Mouse (Mus musculus): ENCODE data around the gene Trp53i13. TPM values are rescaled to one million over a fixed set of nuclear protein-coding genes. Genes with fewer than 3 reads are reported as not detected.
A peak's percentile ranks its signal among the peaks of the same experiment; 100 is the strongest.

Gene Trp53i13
- total and polyA plus RNA-seq, 2 experiments from 2014 or later, result 7.5 to 11.5 TPM

GRCm38 (mm10) chr11:77514832-77515636 is 746 bp downstream of the Trp53i13 start, which contains the start of gene Abhd15:
Abhd15 (plus strand) TSS chr11:77515121.
- Histone ChIP-seq H3K27me3 (ENCODE audit: insufficient read depth, low read length) (peaks cover 13% of the 10 kb centered on the region; the same call in 1 of the 2 replicates), H3K4me3 (ENCODE audit: low read depth, low read length) (peak within 1 kb of the TSS; percentile 46), H3K9ac (replicated peaks; ENCODE audit: low read length, poor library complexity, severe bottlenecking) (peak within 1 kb of the TSS; percentile 42), H3K27ac (ENCODE audit: low read depth, low read length) (no peak within 1 kb of the TSS), H3K4me1 (ENCODE audit: insufficient read depth, low read length) (peaks cover 12% of the 10 kb centered on the region), H3K36me3 (ENCODE audit: insufficient read depth, low read length) (no peaks in the 10 kb centered on the region), H3K4me2 (ENCODE audit: low read depth, low read length, poor library complexity, severe bottlenecking) (peak within 1 kb of the TSS; percentile 86), H3K9me3 (ENCODE audit: low read length) (no peaks in the 10 kb centered on the region)
- ATAC-seq (ENCODE audit: low FRiP score), result peak; percentile 61
- peak; percentile 75 for DNase-seq (ENCODE audit: low spot score)
- WGBS, result under 1% methylated on average over 62 of the region's 72 CpGs
- peak; percentile 27; the same call in 1 of the 2 replicates for TF ChIP-seq CTCF (IDR thresholded peaks at IDR 0.05)

GRCm38 (mm10) chr11:77514281-77514831 is 1.4 kb downstream of the Trp53i13 start:
- no peak overlapping the region for H3K27ac ChIP-seq (ENCODE audit: low read depth, low read length)

GRCm38 (mm10) chr11:77513811-77514170 is 2.0 kb downstream of the Trp53i13 start:
- Histone ChIP-seq H3K9ac (replicated peaks; ENCODE audit: low read length, poor library complexity, severe bottlenecking) (no peak overlapping the region), H3K27me3 (ENCODE audit: insufficient read depth, low read length) (peaks cover 13% of the 10 kb centered on the region; the same call in 1 of the 2 replicates), H3K4me1 (ENCODE audit: insufficient read depth, low read length) (peaks cover 12% of the 10 kb centered on the region), H3K4me2 (ENCODE audit: low read depth, low read length, poor library complexity, severe bottlenecking) (peak overlapping the region; percentile 97), H3K36me3 (ENCODE audit: insufficient read depth, low read length) (no peaks in the 10 kb centered on the region), H3K9me3 (ENCODE audit: low read length) (no peaks in the 10 kb centered on the region), H3K4me3 (ENCODE audit: low read depth, low read length) (peak overlapping the region; percentile 57), H3K27ac (ENCODE audit: low read depth, low read length) (no peak overlapping the region)
- no peak for ATAC-seq (ENCODE audit: low FRiP score)
- TF ChIP-seq CTCF (IDR thresholded peaks at IDR 0.05), result no peak
- WGBS, result 13% methylated on average over 10 of the region's 10 CpGs
- no peak for DNase-seq (ENCODE audit: low spot score)

More at GRCm38 (mm10) chr11:77514281-77514831, 1.4 kb downstream of the Trp53i13 start:
- H3K4me2 ChIP-seq (ENCODE audit: low read depth, low read length, poor library complexity, severe bottlenecking), result peak overlapping the region; percentile 86
- no peak for DNase-seq (ENCODE audit: low spot score)
- no peak overlapping the region for H3K9ac ChIP-seq (replicated peaks; ENCODE audit: low read length, poor library complexity, severe bottlenecking)
- H3K9me3 ChIP-seq (ENCODE audit: low read length), result no peaks in the 10 kb centered on the region
- peaks cover 12% of the 10 kb centered on the region for H3K4me1 ChIP-seq (ENCODE audit: insufficient read depth, low read length)
- no peaks in the 10 kb centered on the region for H3K36me3 ChIP-seq (ENCODE audit: insufficient read depth, low read length)
- WGBS, result 9% methylated on average over 19 of the region's 19 CpGs
- peaks cover 13% of the 10 kb centered on the region; the same call in 1 of the 2 replicates for H3K27me3 ChIP-seq (ENCODE audit: insufficient read depth, low read length)
- peak overlapping the region; percentile 46 for H3K4me3 ChIP-seq (ENCODE audit: low read depth, low read length)
- no peak for ATAC-seq (ENCODE audit: low FRiP score)
- no peak for TF ChIP-seq CTCF (IDR thresholded peaks at IDR 0.05)

GRCm38 (mm10) chr11:77512891-77513810 is 2.6 kb downstream of the Trp53i13 start:
- peaks cover 15% of the 10 kb centered on the region for H3K4me1 ChIP-seq (ENCODE audit: insufficient read depth, low read length)
- H3K27me3 ChIP-seq (ENCODE audit: insufficient read depth, low read length), result peaks cover 13% of the 10 kb centered on the region; the same call in 1 of the 2 replicates
- DNase-seq (ENCODE audit: low spot score), result peak; percentile 83
- WGBS, result under 1% methylated on average over 76 of the region's 84 CpGs
- ATAC-seq (ENCODE audit: low FRiP score), result no peak
- no peak overlapping the region for H3K27ac ChIP-seq (ENCODE audit: low read depth, low read length)
- H3K9me3 ChIP-seq (ENCODE audit: low read length), result no peaks in the 10 kb centered on the region
- TF ChIP-seq CTCF (IDR thresholded peaks at IDR 0.05), result 0 out of 2 replicates have a peak, but pooled peaks have one; percentile 1
- H3K9ac ChIP-seq (replicated peaks; ENCODE audit: low read length, poor library complexity, severe bottlenecking), result peak overlapping the region; percentile 51
- peak overlapping the region; percentile 97 for H3K4me2 ChIP-seq (ENCODE audit: low read depth, low read length, poor library complexity, severe bottlenecking)
- peak overlapping the region; percentile 57 for H3K4me3 ChIP-seq (ENCODE audit: low read depth, low read length)
- no peaks in the 10 kb centered on the region for H3K36me3 ChIP-seq (ENCODE audit: insufficient read depth, low read length)

GRCm38 (mm10) chr11:77511336-77511735 is 4.4 kb downstream of the Trp53i13 start:
- no peak for ATAC-seq (ENCODE audit: low FRiP score)
- H3K4me2 ChIP-seq (ENCODE audit: low read depth, low read length, poor library complexity, severe bottlenecking), result no peak overlapping the region

More at GRCm38 (mm10) chr11:77511336-77511735, 4.4 kb downstream of the Trp53i13 start:
- peaks cover 11% of the 10 kb centered on the region for H3K36me3 ChIP-seq (ENCODE audit: insufficient read depth, low read length)
- no peak overlapping the region for H3K27ac ChIP-seq (ENCODE audit: low read depth, low read length)
- no peak overlapping the region for H3K9ac ChIP-seq (replicated peaks; ENCODE audit: low read length, poor library complexity, severe bottlenecking)
- peaks cover 13% of the 10 kb centered on the region; the same call in 1 of the 2 replicates for H3K27me3 ChIP-seq (ENCODE audit: insufficient read depth, low read length)
- 73% methylated on average over 5 of the region's 5 CpGs for WGBS
- H3K4me3 ChIP-seq (ENCODE audit: low read depth, low read length), result no peak overlapping the region
- peaks cover 15% of the 10 kb centered on the region for H3K4me1 ChIP-seq (ENCODE audit: insufficient read depth, low read length)
- no peak for TF ChIP-seq CTCF (IDR thresholded peaks at IDR 0.05)
- H3K9me3 ChIP-seq (ENCODE audit: low read length), result no peaks in the 10 kb centered on the region
- no peak for DNase-seq (ENCODE audit: low spot score)

Measured in midbrain, postnatal 0 days (tissue).